Comparison of ENCODE assay signal across 16 mouse cellular contexts in genomic region chr1:38876671-38877382, GRCm38 (mm10). TPM values are rescaled to one million over a fixed set of nuclear protein-coding genes. Genes with fewer than 3 reads are reported as not detected.
DNase-seq lines count a peak whose midpoint lies in the region; ATAC-seq lines count a peak whose summit lies in the region.
"Had no signal": no experiment of that assay in that cellular context is flagged by ENCODE, and none has a peak within 500 bp of the region (broad histone marks: within the 10 kb centered on the region; RNA-seq: fewer than 3 reads in every experiment).

No protein-coding gene starts in this region.

- H3K9ac ChIP-seq in hindbrain, embryonic 13.5 days = no peak overlapping the region
- no peak overlapping the region for H3K9ac ChIP-seq in hindbrain, embryonic 12.5 days
- H3K9ac ChIP-seq in forebrain, embryonic 12.5 days = no peak overlapping the region
- H3K9ac ChIP-seq in midbrain, embryonic 15.5 days = no peak overlapping the region
- H3K9ac ChIP-seq in heart, embryonic 11.5 days (ENCODE audit: low read depth, low read length) = no peak overlapping the region
- H3K9ac ChIP-seq: heart, embryonic 15.5 days; intestine, embryonic 15.5 days had no signal

- 58% methylated on average over 5 of the region's 5 CpGs for WGBS in hindbrain, embryonic 13.5 days
- WGBS in hindbrain, embryonic 12.5 days = 57% methylated on average over 5 of the region's 5 CpGs
- 61% methylated on average over 5 of the region's 5 CpGs for WGBS in forebrain, embryonic 12.5 days
- WGBS in midbrain, embryonic 15.5 days = 36% methylated on average over 5 of the region's 5 CpGs
- 38% methylated on average over 5 of the region's 5 CpGs for WGBS in heart, embryonic 11.5 days (ENCODE audit: insufficient replicate concordance)

- H3K4me2 ChIP-seq in hindbrain, embryonic 13.5 days = no peak overlapping the region
- H3K4me2 ChIP-seq in hindbrain, embryonic 12.5 days (replicated peaks) = no peak overlapping the region
- no peak overlapping the region for H3K4me2 ChIP-seq in forebrain, embryonic 12.5 days
- H3K4me2 ChIP-seq in midbrain, embryonic 15.5 days = no peak overlapping the region
- no peak overlapping the region for H3K4me2 ChIP-seq in heart, embryonic 11.5 days
- H3K4me2 ChIP-seq: heart, embryonic 15.5 days; intestine, embryonic 15.5 days had no signal

- H3K27me3 ChIP-seq in hindbrain, embryonic 13.5 days = no peaks in the 10 kb centered on the region
- no peaks in the 10 kb centered on the region for H3K27me3 ChIP-seq in hindbrain, embryonic 12.5 days
- no peaks in the 10 kb centered on the region for H3K27me3 ChIP-seq in forebrain, embryonic 12.5 days
- no peaks in the 10 kb centered on the region for H3K27me3 ChIP-seq in midbrain, embryonic 15.5 days (replicated peaks)
- H3K27me3 ChIP-seq in heart, embryonic 11.5 days (ENCODE audit: control insufficient read depth, insufficient read depth, low read length) = no peaks in the 10 kb centered on the region
- H3K27me3 ChIP-seq: heart, embryonic 15.5 days; intestine, embryonic 15.5 days; Patski had no signal

- peak; percentile 37 for DNase-seq in thymus, postnatal 25 days
- DNase-seq in layer of hippocampus, postnatal 36 days = no peak
- DNase-seq: adrenal gland, adult 8-10 months; gastrocnemius, postnatal 36 days; kidney, postnatal 10 days; liver; right cerebral cortex, adult 18-20 months had no signal

- H3K4me3 ChIP-seq in hindbrain, embryonic 13.5 days = no peak overlapping the region
- no peak overlapping the region for H3K4me3 ChIP-seq in hindbrain, embryonic 12.5 days
- H3K4me3 ChIP-seq in forebrain, embryonic 12.5 days (replicated peaks) = no peak overlapping the region
- no peak overlapping the region for H3K4me3 ChIP-seq in midbrain, embryonic 15.5 days
- H3K4me3 ChIP-seq in heart, embryonic 11.5 days (ENCODE audit: low read depth, low read length) = no peak overlapping the region
- H3K4me3 ChIP-seq: heart, embryonic 15.5 days; intestine, embryonic 15.5 days had no signal

- peaks cover 49% of the 10 kb centered on the region for H3K36me3 ChIP-seq in hindbrain, embryonic 13.5 days
- H3K36me3 ChIP-seq in hindbrain, embryonic 12.5 days = peaks cover 30% of the 10 kb centered on the region
- peaks cover 15% of the 10 kb centered on the region; the same call in 1 of the 2 replicates for H3K36me3 ChIP-seq in forebrain, embryonic 12.5 days (replicated peaks)
- peaks cover 17% of the 10 kb centered on the region; the same call in 1 of the 2 replicates for H3K36me3 ChIP-seq in midbrain, embryonic 15.5 days (replicated peaks)
- no peaks in the 10 kb centered on the region for H3K36me3 ChIP-seq in heart, embryonic 11.5 days (ENCODE audit: control insufficient read depth, insufficient read depth, low read length)
- H3K36me3 ChIP-seq: heart, embryonic 15.5 days; intestine, embryonic 15.5 days had no signal

- ATAC-seq in hindbrain, embryonic 13.5 days (ENCODE audit: low FRiP score) = no peak
- ATAC-seq in hindbrain, embryonic 12.5 days (ENCODE audit: low FRiP score) = no peak
- no peak for ATAC-seq in forebrain, embryonic 12.5 days (ENCODE audit: low FRiP score)
- 0 out of 2 replicates have a peak, but pooled peaks have one; percentile 56 for ATAC-seq in midbrain, embryonic 15.5 days (replicated peaks)
- ATAC-seq in heart, embryonic 11.5 days (replicated peaks; ENCODE audit: insufficient number of reproducible peaks, low FRiP score, low TSS enrichment) = no peak
- ATAC-seq: intestine, embryonic 15.5 days; lung, postnatal 0 days; Patski had no signal

- H3K9me3 ChIP-seq in hindbrain, embryonic 13.5 days = no peaks in the 10 kb centered on the region
- H3K9me3 ChIP-seq in hindbrain, embryonic 12.5 days (replicated peaks) = no peaks in the 10 kb centered on the region
- no peaks in the 10 kb centered on the region for H3K9me3 ChIP-seq in forebrain, embryonic 12.5 days
- no peaks in the 10 kb centered on the region for H3K9me3 ChIP-seq in midbrain, embryonic 15.5 days
- no peaks in the 10 kb centered on the region for H3K9me3 ChIP-seq in heart, embryonic 11.5 days (replicated peaks; ENCODE audit: control insufficient read depth, low read length)
- H3K9me3 ChIP-seq: heart, embryonic 15.5 days; intestine, embryonic 15.5 days had no signal

- peaks cover 10% of the 10 kb centered on the region for H3K4me1 ChIP-seq in hindbrain, embryonic 13.5 days (replicated peaks)
- H3K4me1 ChIP-seq in hindbrain, embryonic 12.5 days = no peaks in the 10 kb centered on the region
- H3K4me1 ChIP-seq in forebrain, embryonic 12.5 days = peaks cover 9% of the 10 kb centered on the region
- H3K4me1 ChIP-seq in midbrain, embryonic 15.5 days = peaks cover 6% of the 10 kb centered on the region
- no peaks in the 10 kb centered on the region for H3K4me1 ChIP-seq in heart, embryonic 11.5 days (ENCODE audit: control insufficient read depth, insufficient read depth, low read length)
- H3K4me1 ChIP-seq: heart, embryonic 15.5 days; intestine, embryonic 15.5 days had no signal

- H3K27ac ChIP-seq in hindbrain, embryonic 13.5 days = peak overlapping the region; percentile 41; the same call in 1 of the 2 replicates
- no peak overlapping the region for H3K27ac ChIP-seq in hindbrain, embryonic 12.5 days
- 0 out of 2 replicates have a peak overlapping the region, but pooled peaks have one; percentile 57 for H3K27ac ChIP-seq in forebrain, embryonic 12.5 days
- peak overlapping the region; percentile 43 for H3K27ac ChIP-seq in midbrain, embryonic 15.5 days
- no peak overlapping the region for H3K27ac ChIP-seq in heart, embryonic 11.5 days (ENCODE audit: low read depth, low read length)
- H3K27ac ChIP-seq: heart, embryonic 15.5 days; intestine, embryonic 15.5 days had no signal

RNA-seq across cellular contexts. Expression of gene Chst10, which starts 21.1 kb away (rescaled TPM):
- 48.7 and 51.8 TPM in 2 replicates for polyA plus RNA-seq in hindbrain, embryonic 13.5 days (2015; fragmentation: Nextera tagmentation; extraction: Ambion mirVana)
- polyA plus RNA-seq in hindbrain, embryonic 12.5 days (2016; fragmentation: Nextera tagmentation; extraction: Ambion mirVana) = 31.0 and 32.4 TPM in 2 replicates
- 27.8 and 29.4 TPM in 2 replicates for polyA plus RNA-seq in forebrain, embryonic 12.5 days (2016; fragmentation: Nextera tagmentation; extraction: Ambion mirVana)
- 65.1 and 65.9 TPM in 2 replicates for polyA plus RNA-seq in midbrain, embryonic 15.5 days (2015; fragmentation: Nextera tagmentation; extraction: Ambion mirVana)
- polyA plus RNA-seq in heart, embryonic 11.5 days (2014; fragmentation: Nextera tagmentation; extraction: Ambion mirVana) = 5.9 and 7.1 TPM in 2 replicates
- total RNA-seq in layer of hippocampus, postnatal 36 days (2021) = 10 to 100 TPM; 52.2 to 55.2 TPM

RNA-seq across cellular contexts. Expression of gene Lonrf2, which starts 40.3 kb away (rescaled TPM):
- polyA plus RNA-seq in hindbrain, embryonic 13.5 days (2015; fragmentation: Nextera tagmentation; extraction: Ambion mirVana) = 14.7 and 16.1 TPM in 2 replicates
- 7.6 and 8.2 TPM in 2 replicates for polyA plus RNA-seq in hindbrain, embryonic 12.5 days (2016; fragmentation: Nextera tagmentation; extraction: Ambion mirVana)
- 6.0 and 6.1 TPM in 2 replicates for polyA plus RNA-seq in forebrain, embryonic 12.5 days (2016; fragmentation: Nextera tagmentation; extraction: Ambion mirVana)
- polyA plus RNA-seq in midbrain, embryonic 15.5 days (2015; fragmentation: Nextera tagmentation; extraction: Ambion mirVana) = 22.2 and 26.4 TPM in 2 replicates
- 0.84 and 0.93 TPM in 2 replicates for polyA plus RNA-seq in heart, embryonic 11.5 days (2014; fragmentation: Nextera tagmentation; extraction: Ambion mirVana)
- total RNA-seq in layer of hippocampus, postnatal 36 days (2021) = 100 to 1,000 TPM; 106 to 109 TPM

Comparison
In these comparisons a context has a peak if more than half of its experiments do, and no peak if none do; other contexts are left out.
1. H3K27ac ChIP-seq: peak in hindbrain, embryonic 13.5 days (single experiment), forebrain, embryonic 12.5 days (single experiment) and midbrain, embryonic 15.5 days (single experiment); none in hindbrain, embryonic 12.5 days (single experiment) and heart, embryonic 11.5 days (single experiment).